Mouse (Mus musculus) E14TG2a.4 (cell line): Measurements from ENCODE around the gene Fgf3.

Experiments used
- CTCF ChIP-seq: conservative IDR thresholded peaks from 2 replicates; pipeline ENCODE4 v1.5.1; 2014; ENCODE audit warnings: low read length
- NANOG ChIP-seq: IDR thresholded peaks from 2 replicates; pipeline ENCODE4 v1.6.1; 2014; ENCODE audit warnings: borderline replicate concordance, low read length, mixed read lengths
- POU5F1 ChIP-seq: IDR thresholded peaks from 2 replicates; pipeline ENCODE4 v1.6.1; 2014; ENCODE audit warnings: low read length, borderline replicate concordance

DNA sequence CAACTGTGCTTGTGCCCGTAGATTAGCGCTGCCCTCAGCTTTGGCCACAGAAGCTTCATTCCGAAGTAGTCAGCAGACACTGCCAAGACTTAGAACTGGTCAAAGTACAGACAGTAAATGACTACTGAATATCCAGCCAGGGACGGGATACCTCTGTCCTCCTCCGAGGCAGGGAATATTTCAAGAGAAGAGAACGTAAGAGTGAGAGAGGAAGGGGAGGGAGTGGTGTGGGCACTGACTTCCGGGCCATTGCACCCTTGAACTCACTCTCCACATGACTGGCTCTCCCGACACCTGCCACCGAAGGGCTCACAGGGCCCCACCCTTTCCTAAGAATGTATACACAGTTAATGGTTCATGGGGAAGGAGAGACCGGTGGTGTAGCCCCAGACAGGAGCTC lies 44.6 kb upstream of the Fgf3 start:
- TF ChIP-seq CTCF (no peak), NANOG (no peak), POU5F1 (no peak)
